Mouse (Mus musculus) thymus, postnatal 36 days (tissue): ENCODE measurements around the gene Rgl2.
"Not testable (repeated sequence)": the region's sequence is repeated elsewhere in the genome, so short reads cannot be mapped to it uniquely, and the experiment has no call there.

ENCODE experiments used
- DNase-seq, 2 experiments: peaks; one replicate each; pipeline ENCODE4 v3.0.0; 2022; ENCODE audit warnings: mixed read lengths in 2 of 2

Rgl2 gene

GRCm38 (mm10) chr17:33950131-33950625, 20.8 kb downstream of the Rgl2 start:
- peak in 1 of 2 experiments; percentile 19 for DNase-seq

GRCm38 (mm10) chr17:33951021-33951946, 21.9 kb downstream of the Rgl2 start, which contains the start of gene B3galt4:
B3galt4 (minus strand) TSS chr17:33951488.
- DNase-seq: peak; percentile 81 to 83

- DNase-seq: not testable (repeated sequence)
Measured at GRCm38 (mm10) chr17:33952015-33952414, 22.7 kb downstream of the Rgl2 start.

GRCm38 (mm10) chr17:33952879-33953278, 23.5 kb downstream of the Rgl2 start:
- DNase-seq: no peak

GRCm38 (mm10) chr17:33953310-33953709, 24.0 kb downstream of the Rgl2 start:
- DNase-seq: no peak

GRCm38 (mm10) chr17:33953961-33954565, 24.7 kb downstream of the Rgl2 start:
- DNase-seq: no peak

GRCm38 (mm10) chr17:33954646-33955554, 25.6 kb downstream of the Rgl2 start:
- DNase-seq: no peak

GRCm38 (mm10) chr17:33955555-33956214, 26.3 kb downstream of the Rgl2 start, which contains the start of the genes Vps52 and Rps18:
Vps52 (plus strand) TSS chr17:33955812.
Rps18 (minus strand) TSS chr17:33956001.
- DNase-seq: peak; percentile 95

- no peak for DNase-seq
Measured at GRCm38 (mm10) chr17:33956336-33956735, 27.0 kb downstream of the Rgl2 start.

GRCm38 (mm10) chr17:33957493-33957892, 28.1 kb downstream of the Rgl2 start:
- DNase-seq: no peak

- DNase-seq: no peak
Measured at GRCm38 (mm10) chr17:33958451-33958850, 29.1 kb downstream of the Rgl2 start.

- no peak for DNase-seq
Measured at GRCm38 (mm10) chr17:33959135-33959534, 29.8 kb downstream of the Rgl2 start.

GRCm38 (mm10) chr17:33959948-33960347, 30.6 kb downstream of the Rgl2 start:
- no peak for DNase-seq

- DNase-seq: no peak
Measured at GRCm38 (mm10) chr17:33962876-33963275, 33.5 kb downstream of the Rgl2 start.

- DNase-seq: no peak
Measured at GRCm38 (mm10) chr17:33965082-33965845, 35.9 kb downstream of the Rgl2 start.

- DNase-seq: no peak
Measured at GRCm38 (mm10) chr17:33965846-33966550, 36.7 kb downstream of the Rgl2 start.

- DNase-seq: peak; percentile 73 to 77
Measured at GRCm38 (mm10) chr17:33968489-33968888, 39.1 kb downstream of the Rgl2 start.

GRCm38 (mm10) chr17:33968927-33969326, 39.6 kb downstream of the Rgl2 start:
- no peak for DNase-seq

- DNase-seq: no peak
Measured at GRCm38 (mm10) chr17:33969394-33969793, 40.1 kb downstream of the Rgl2 start.

- DNase-seq: no peak
Measured at GRCm38 (mm10) chr17:33972691-33973090, 43.3 kb downstream of the Rgl2 start.
